Mouse (Mus musculus) hindlimb bud, embryonic 11.5 days (tissue): Measurements from ENCODE around the gene Gm11009.
"Not testable (repeated sequence)": the region's sequence is repeated elsewhere in the genome, so short reads cannot be mapped to it uniquely, and the experiment has no call there.

Source experiments
- DNase-seq: peaks from one replicate; pipeline ENCODE4 v3.0.0-alpha.2; 2012; ENCODE audit warnings: low read depth, low spot score; ENCODE audit errors: extremely low spot score

The Gm11009 gene

GRCm38 (mm10) chr2:176319394-176319793, at the start of gene Gm11009:
Gene Gm11009, minus strand, starts transcription at chr2:176319494.
- not testable (repeated sequence) for DNase-seq
